9 mouse cellular contexts compared by ENCODE assay signal in genomic region chr14:8355999-8356501, GRCm38 (mm10). TPM values are rescaled to one million over a fixed set of nuclear protein-coding genes. Genes with fewer than 3 reads are reported as not detected.
DNase-seq lines count a peak whose midpoint lies in the region; ATAC-seq and TF ChIP-seq lines count a peak whose summit lies in the region.
"Had no signal": no experiment of that assay in that cellular context is flagged by ENCODE, and none has a peak within 500 bp of the region (broad histone marks: within the 10 kb centered on the region; RNA-seq: fewer than 3 reads in every experiment).

No protein-coding gene starts in this region.

- 40% methylated on average over 6 of the region's 6 CpGs for WGBS in cerebellum, adult 2 months
- WGBS in intestine, embryonic 15.5 days: 26% methylated on average over 6 of the region's 6 CpGs
- 42% methylated on average over 6 of the region's 6 CpGs for WGBS in midbrain, embryonic 10.5 days

- no peak overlapping the region for H3K4me2 ChIP-seq in intestine, embryonic 15.5 days (replicated peaks)
- H3K4me2 ChIP-seq: lung, embryonic 15.5 days had no signal

- 0 out of 2 replicates have a peak, but pooled peaks cover 4% of the 10 kb centered on the region for H3K4me1 ChIP-seq in cerebellum, adult 2 months (ENCODE audit: control insufficient read depth, insufficient read depth, low read length)
- no peaks in the 10 kb centered on the region for H3K4me1 ChIP-seq in intestine, embryonic 15.5 days (replicated peaks)
- peaks cover 1% of the 10 kb centered on the region; the same call in 1 of the 2 replicates for H3K4me1 ChIP-seq in midbrain, embryonic 10.5 days
- H3K4me1 ChIP-seq: lung, embryonic 15.5 days had no signal

- DNase-seq in NIH3T3 (ENCODE audit: low read depth): peak; percentile 81
- peak; percentile 70 to 75 for DNase-seq in cerebellum, adult 2 months
- DNase-seq in frontal cortex, postnatal 10 days (ENCODE audit: low spot score in 2 of 2): peak; percentile 34 to 71
- DNase-seq in left cerebral cortex, postnatal 14 days (ENCODE audit: low spot score in 2 of 2): peak; percentile 66 to 81
- DNase-seq in midbrain, embryonic 10.5 days (ENCODE audit: low spot score): peak; percentile 80
- DNase-seq in skeletal muscle tissue, adult 2 months (ENCODE audit: low read depth, low spot score): peak; percentile 60
- peak; percentile 85 for DNase-seq in yolk sac, embryonic 10.5 days (ENCODE audit: low spot score)

- H3K9ac ChIP-seq in intestine, embryonic 15.5 days: no peak overlapping the region
- H3K9ac ChIP-seq: lung, embryonic 15.5 days had no signal

- peak; percentile 93 for TF ChIP-seq CTCF in cerebellum, adult 2 months (IDR thresholded peaks at IDR 0.05; ENCODE audit: borderline replicate concordance, insufficient read depth, low read depth, low read length)

- H3K4me3 ChIP-seq in cerebellum, adult 2 months (replicated peaks; ENCODE audit: insufficient read depth, low read depth, low read length): no peak overlapping the region
- no peak overlapping the region for H3K4me3 ChIP-seq in intestine, embryonic 15.5 days (replicated peaks)
- H3K4me3 ChIP-seq in midbrain, embryonic 10.5 days: no peak overlapping the region
- H3K4me3 ChIP-seq: lung, embryonic 15.5 days had no signal

- no peak for TF ChIP-seq POLR2A in cerebellum, adult 2 months (IDR thresholded peaks at IDR 0.05; ENCODE audit: borderline replicate concordance, insufficient read depth, low read length)

- no peaks in the 10 kb centered on the region for H3K27me3 ChIP-seq in cerebellum, adult 2 months (ENCODE audit: control insufficient read depth, insufficient read depth, low read length)
- no peaks in the 10 kb centered on the region for H3K27me3 ChIP-seq in intestine, embryonic 15.5 days (replicated peaks)
- H3K27me3 ChIP-seq in midbrain, embryonic 10.5 days (ENCODE audit: low read depth, poor library complexity, severe bottlenecking): no peaks in the 10 kb centered on the region
- H3K27me3 ChIP-seq: lung, embryonic 15.5 days had no signal

- no peak overlapping the region for H3K27ac ChIP-seq in cerebellum, adult 2 months (ENCODE audit: insufficient read depth, low read length)
- no peak overlapping the region for H3K27ac ChIP-seq in intestine, embryonic 15.5 days
- no peak overlapping the region for H3K27ac ChIP-seq in midbrain, embryonic 10.5 days (replicated peaks)
- H3K27ac ChIP-seq: lung, embryonic 15.5 days had no signal

- H3K9me3 ChIP-seq in intestine, embryonic 15.5 days: no peaks in the 10 kb centered on the region
- H3K9me3 ChIP-seq in midbrain, embryonic 10.5 days (replicated peaks): no peaks in the 10 kb centered on the region
- H3K9me3 ChIP-seq: lung, embryonic 15.5 days had no signal

- intact Hi-C loops in left cerebral cortex, postnatal 14 days (cut with DNase I): no loop called here

- H3K36me3 ChIP-seq in intestine, embryonic 15.5 days: no peaks in the 10 kb centered on the region
- no peaks in the 10 kb centered on the region for H3K36me3 ChIP-seq in midbrain, embryonic 10.5 days
- H3K36me3 ChIP-seq: lung, embryonic 15.5 days had no signal

- peak; percentile 89 for ATAC-seq in intestine, embryonic 15.5 days

RNA-seq across cellular contexts. Expression of gene Oit1, which starts 22.5 kb away (rescaled TPM):
- not detected in 2 replicates for polyA plus RNA-seq in cerebellum, adult 2 months (2012; rRNA removed)
- 8.5 and 15.2 TPM in 2 replicates for polyA plus RNA-seq in intestine, embryonic 15.5 days (2015; fragmentation: Nextera tagmentation; extraction: Ambion mirVana)
- not detected for total RNA-seq in left cerebral cortex, postnatal 14 days (2021)
- polyA plus RNA-seq in midbrain, embryonic 10.5 days (2016; fragmentation: Nextera tagmentation; extraction: Ambion mirVana): 0.09 TPM in 1 of 2 replicates, not detected in the other

RNA-seq across cellular contexts. Expression of gene Fam107a, which starts 38.2 kb away (rescaled TPM):
- polyA plus RNA-seq in cerebellum, adult 2 months (2012; rRNA removed): 351 and 468 TPM in 2 replicates
- 0.43 and 0.44 TPM in 2 replicates for polyA plus RNA-seq in intestine, embryonic 15.5 days (2015; fragmentation: Nextera tagmentation; extraction: Ambion mirVana)
- total RNA-seq in left cerebral cortex, postnatal 14 days (2021): 100 to 1,000 TPM; 139 to 201 TPM
- polyA plus RNA-seq in midbrain, embryonic 10.5 days (2016; fragmentation: Nextera tagmentation; extraction: Ambion mirVana): 0.14 and 0.34 TPM in 2 replicates

Comparison
In these comparisons a context has a peak if more than half of its experiments do, and no peak if none do; other contexts are left out.
1. RNA of gene Fam107a, which starts 38.2 kb away (polyA plus RNA-seq): 351 to 468 TPM in cerebellum, adult 2 months; 0.43 to 0.44 TPM in intestine, embryonic 15.5 days and 0.14 to 0.34 TPM in midbrain, embryonic 10.5 days; every median in the first group is over 100 times any median in the second.
2. Peak in every context shown above with its lines, with median percentiles within 50 percentile points of each other: DNase-seq.